Mouse (Mus musculus): Measurements from ENCODE around the gene Hoxb8. TPM values are rescaled to one million over a fixed set of nuclear protein-coding genes. Genes with fewer than 3 reads are reported as not detected.

Hoxb8 gene
- polyA plus RNA-seq (2017; shearing (Covaris generic)), result not detected

DNA sequence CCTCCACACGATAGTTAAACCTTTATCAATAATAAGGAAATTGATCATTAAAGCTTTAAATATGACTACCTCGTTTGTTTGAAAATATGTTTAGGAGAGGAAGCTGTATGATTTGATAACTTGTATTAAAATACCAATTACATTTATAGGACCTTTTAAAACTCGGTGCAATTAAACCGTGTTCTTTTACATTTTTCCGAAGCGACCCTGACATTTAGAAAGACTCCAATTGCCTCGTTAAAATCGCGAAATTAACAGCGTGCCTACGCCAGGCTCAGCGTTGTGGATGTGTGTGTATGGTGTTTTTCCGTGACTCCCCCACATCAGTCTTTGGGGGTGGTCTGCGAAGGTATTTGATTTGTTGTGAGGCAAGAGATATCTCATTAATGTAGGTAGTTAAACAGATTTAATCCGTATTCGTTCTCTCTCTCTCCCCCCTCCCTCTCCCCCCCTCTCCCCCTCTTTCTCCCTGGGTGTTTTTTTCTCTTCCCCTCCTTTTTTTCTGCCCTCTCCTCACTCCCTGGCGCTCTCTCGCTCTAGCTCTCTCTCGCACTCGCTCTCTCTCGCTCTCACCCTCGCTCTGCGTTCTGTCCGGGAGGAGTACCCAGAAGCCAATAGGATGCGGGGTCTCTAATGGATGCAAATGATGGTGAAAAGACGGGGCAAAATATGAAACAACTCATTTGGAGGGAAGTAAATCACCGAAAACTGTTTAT lies at the start of gene Hoxb8:
Gene Hoxb8 (plus strand): TSS at position 51 of the 716 bp plus-strand sequence.
- ATAC-seq, result no peak

DNA sequence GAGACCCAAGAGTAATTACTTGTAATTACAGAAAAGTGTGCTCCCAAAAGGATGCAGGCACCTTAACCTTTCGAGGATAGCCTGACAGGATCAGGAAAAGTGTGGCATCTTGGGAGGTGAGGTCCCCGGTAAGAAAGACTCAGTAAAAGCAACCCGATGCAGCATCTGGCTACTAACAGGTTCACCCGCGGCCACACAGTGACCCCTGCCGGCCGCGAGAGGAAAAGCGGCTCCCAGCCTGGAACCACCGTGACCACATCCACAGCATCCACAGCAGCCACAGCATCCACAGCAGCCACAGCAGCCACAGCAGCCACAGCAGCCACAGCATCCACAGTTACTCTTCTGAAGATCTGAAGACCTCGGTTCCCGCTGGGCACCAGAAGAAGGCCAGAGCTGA lies 46.8 kb upstream of the Hoxb8 start:
- peak; percentile 63 for ATAC-seq

DNA sequence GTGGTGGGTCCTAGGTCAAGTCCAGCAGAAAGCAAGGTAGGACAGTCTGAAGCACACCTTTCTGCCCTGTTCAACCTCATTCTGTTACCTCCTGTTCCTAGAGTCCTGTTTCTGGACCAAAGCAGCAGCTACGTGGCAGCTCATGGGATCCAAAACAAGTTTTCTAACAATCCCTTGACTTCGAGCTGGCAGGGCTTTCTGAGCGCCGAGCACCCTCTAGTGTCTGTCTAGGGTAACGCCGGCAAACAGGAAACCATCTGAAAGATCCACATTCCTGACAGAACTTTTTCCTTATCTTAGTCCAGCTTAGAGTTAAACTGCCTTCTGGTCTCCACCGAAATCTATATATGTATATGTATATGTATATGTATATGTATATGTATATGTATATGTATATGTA lies 41.5 kb upstream of the Hoxb8 start:
- no peak for ATAC-seq

DNA sequence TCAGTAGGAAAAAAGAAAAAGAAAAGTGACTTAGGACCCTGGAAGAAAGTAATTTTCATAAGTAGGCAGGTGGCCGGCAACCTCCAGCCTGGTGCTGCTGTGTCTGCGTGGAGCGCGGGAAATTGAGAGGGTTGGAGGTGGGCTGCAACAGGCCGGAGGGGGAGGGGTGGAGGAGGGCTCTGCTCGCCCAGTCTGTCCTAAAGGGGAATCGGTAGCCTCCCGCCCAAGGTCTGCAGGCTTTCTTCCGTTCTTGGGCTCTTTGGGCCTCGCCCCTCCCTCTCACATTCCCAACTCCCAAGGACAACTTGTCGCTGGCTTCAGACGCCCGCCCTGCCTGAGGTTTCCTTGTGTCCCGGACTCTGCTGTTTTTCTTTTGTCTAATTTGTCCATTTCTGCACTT lies 30.8 kb upstream of the Hoxb8 start:
- no peak for ATAC-seq

DNA sequence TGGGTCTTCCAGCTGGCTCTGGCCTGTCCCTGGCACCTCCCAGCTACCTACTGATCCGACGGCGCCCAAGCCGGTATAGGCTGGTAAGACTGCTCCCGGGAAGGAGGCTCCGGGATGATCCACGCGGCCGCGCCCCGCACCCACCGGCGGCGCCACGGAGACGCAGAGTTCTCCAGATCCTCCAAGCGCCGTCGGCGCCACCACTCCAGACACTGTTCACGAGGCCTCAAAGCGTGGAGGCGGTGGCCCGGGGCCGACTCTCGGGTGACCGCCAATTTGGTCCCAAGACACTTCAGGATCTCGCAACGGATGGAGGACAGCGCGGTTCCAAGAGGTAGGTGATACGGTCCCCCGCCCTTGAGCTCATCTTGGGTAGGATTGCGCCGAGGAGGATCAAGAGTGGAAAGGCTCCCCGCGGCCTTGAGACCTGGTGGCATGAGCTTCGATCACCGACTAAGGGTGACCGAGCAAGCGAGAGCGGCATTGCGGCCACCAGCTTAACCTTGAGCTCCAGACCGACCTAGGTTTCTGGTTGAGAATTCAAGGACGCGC lies 30.1 kb upstream of the Hoxb8 start:
- ATAC-seq, result no peak

DNA sequence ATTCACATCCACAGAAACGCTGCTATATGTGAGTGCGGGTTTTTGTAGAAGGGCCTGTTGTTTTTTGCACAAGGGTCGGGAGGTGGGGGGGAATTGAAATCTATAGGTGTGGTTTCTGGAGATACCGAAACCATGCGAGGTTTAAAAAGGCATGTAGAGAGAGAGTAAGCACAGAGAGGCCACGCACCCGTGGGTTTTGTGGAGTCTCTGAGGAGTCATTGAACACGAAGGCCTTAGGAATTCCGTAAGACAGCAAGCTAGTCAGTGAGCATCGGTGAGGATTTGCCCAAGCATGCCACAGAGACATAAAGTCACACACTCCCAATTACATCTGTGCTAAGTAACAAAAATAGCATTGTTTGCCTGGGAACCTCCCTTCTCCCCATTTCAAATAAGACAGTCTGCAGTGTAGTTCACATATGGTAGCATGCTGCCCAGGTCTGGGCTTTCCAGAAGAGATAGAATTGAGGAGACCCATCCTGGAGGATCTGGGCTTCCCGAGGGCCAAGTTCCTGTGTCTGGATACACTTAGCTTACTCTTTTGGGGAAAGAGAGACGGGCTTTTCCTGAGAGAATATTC lies 29.1 kb upstream of the Hoxb8 start:
- ATAC-seq, result no peak

DNA sequence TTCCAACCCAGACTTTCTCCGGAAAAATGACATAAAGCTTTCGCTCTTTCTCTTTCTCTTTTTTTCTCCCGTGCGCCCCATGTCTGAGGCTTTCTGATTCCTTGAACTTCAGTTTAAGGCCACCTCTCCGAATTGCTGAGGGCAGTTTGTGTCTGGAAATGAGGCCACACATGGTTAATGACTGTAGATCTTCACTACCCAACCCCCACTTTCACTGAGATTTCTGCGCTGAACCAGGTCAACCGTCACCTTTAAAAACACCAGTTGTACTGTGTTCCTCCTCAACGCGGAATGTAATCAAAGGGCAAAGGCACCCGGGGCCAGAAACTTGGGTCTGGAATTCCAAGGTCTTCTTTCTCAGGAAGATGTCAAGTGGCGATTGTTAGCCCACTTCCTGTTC lies 27.5 kb upstream of the Hoxb8 start:
- ATAC-seq, result no peak

DNA sequence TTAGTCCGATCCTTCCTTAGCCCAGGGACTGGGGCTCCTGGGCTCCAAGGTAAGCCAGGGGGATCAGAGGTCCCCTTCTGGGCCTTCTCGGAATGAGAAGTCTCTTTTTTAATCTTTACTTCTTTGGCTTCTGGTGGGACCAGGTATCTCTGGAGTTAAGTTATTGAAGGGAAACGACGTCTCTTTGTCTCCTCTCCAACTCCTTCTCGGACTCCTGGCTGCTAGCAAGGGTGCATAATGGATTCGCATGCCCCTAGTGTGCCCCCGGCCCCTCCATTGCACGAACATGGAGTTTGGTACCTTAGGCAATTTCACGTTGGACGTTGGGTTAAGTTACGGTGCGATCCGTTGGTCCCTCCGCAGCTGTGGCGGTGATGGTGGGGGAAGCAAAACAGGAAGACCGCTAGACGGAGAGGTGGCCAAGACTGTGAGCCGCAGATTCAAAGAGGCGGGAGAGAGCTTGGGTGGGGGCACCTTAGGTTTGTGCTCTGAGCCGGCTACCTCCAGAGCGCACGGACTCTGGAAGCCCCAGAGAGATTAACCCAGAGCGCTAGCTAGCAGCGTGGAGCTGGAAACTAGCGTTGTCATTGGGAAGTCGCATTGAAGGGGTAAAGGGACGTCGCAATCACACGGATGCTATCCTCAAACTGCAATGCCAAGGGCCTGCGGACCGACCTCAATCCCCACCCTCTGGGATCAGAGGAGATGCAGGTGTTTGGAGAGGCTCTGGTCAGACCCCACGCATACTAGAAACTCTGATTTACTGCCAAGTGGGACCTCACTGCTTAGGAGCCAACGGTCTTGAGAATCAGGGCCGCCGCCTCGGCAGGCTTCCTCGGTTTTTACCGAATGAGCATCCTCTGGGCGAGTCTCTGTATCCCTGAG lies 26.4 kb upstream of the Hoxb8 start:
- no peak for ATAC-seq

DNA sequence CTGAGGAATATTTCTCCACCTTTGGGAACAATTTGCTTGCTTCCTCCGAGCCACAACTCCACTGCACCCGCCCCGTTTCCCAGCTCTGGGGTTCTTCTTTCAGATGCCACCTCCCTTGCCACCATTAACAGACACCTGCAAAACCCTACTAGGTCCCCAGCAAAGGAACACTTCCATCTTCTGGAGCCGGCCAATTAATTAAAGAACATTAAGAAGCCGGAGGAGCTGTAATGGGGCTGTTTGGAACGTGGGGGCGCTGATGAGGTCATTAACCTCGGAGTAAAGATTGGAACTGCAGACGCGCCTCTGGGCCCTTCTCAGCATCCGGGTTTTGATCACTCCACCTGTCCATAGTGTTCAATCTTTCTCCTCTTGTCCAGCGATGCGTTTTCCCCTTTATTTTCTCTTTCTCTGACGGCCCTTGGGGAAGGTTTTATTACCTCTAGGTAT lies 25.7 kb upstream of the Hoxb8 start:
- ATAC-seq, result no peak

DNA sequence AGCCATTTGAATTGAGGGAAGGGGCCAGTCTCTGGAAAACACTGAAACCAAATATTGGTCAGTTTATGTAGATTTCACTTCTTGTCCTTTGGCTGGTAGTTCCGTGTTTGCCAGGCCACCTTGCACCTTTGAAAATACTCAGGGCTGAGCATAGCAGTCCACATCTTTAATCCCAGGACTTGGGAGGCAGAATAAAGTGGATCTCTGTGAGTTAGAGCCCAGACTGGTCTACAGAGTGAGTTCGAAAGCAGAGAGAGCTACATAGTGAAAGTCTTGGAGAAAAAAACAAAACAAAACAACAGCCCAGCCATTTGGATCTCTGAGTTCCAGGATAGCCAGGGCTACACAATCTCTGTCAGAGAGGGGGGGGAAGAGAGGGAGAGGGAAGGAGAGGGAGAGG lies 24.6 kb upstream of the Hoxb8 start:
- ATAC-seq, result no peak

DNA sequence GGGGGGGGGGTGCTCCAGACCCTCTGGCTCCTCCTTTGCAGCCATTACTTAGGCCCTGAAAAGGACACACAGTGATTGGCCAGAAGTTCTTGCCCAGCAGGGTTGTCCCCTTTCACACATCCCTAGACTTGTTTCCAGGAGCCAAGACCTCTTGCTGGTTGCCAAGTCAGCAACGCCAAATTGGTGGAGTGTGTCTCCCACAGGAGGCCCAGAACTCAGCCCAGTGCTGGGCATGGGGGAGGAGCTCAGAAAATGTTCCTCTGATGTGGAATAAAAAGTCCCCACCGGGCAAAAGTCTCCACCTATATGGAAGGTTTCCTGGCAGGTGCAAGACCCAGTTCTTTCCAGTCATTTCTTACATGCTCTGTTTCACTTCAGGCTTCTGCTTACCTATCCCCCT lies 22.7 kb upstream of the Hoxb8 start:
- no peak for ATAC-seq

DNA sequence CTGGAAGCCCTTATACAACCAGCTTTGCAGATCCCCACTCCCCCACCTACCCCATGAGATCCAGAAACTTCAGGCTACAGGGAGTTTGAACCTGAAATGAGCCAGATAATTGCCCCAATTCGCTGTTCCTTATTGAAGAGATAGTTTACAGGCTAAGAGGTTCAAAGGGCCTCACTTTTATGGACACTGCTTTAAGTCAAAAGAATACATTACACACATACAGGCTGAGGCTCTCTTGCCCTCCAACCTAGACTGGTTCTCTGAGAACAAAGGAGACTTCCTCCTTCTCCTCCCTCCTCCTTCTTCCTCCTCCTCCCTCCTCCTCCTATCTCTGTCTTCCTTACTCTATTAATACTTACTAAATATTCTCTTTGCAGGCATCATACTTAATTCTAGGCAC lies 22.2 kb upstream of the Hoxb8 start:
- no peak for ATAC-seq

DNA sequence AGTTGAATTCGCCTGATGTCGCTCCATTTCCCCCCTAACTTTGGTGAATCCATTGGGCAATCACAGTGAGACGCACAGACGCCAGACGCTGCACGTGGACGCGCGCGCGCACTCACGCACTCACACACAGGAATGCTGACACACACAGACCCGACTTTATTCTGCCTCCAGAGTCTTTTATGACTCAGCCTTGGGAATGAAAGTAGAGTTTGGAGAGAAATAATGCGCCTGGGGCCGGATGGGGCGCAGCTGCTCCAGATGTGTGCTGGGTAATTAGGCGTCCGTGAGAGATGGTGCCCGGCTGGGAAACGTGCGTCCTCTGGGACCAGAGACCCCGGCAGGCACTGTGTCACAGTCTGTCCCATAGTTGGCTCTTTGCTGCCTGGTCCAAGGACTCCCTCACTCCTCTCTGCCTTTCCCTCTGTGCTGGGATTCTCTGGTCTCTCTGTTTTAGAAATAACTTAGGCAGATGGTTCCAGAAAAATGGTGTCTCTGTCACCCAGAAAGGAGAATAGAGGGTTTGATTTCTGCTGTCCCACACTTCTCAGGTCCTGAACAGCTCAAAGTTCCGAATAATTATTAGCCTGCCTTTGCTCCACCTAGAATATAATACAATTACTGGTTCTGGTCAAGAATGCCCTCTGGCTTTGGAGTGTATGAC lies 21.3 kb upstream of the Hoxb8 start:
- ATAC-seq, result no peak

DNA sequence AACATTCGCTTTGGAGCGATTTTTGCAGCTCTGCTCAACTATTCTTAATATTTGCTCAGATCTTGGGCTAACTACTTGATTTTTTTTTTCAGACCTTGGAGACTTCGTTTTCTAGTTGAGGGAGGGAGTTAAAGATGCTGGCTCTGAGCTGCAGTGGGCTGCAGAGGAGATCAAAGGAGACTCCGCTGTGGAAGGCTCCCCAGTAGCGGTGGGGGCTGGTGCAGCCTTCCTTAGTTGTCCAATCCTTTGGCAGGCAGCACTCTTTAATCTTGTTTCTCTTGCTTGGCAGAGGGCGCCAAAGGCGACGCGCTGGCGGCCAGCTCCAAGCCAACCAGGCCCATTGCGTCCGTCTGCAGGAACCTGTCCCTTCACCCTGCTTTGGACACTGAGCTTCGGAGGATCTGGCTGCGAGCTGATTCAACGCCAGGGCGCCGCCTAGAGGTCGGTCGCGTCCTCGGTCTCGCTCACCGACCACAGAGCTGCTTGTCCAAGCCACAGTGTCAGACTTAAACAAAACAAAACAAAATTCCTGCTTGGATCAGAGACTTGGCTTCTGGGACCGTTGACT lies 20.3 kb upstream of the Hoxb8 start:
- ATAC-seq, result no peak

DNA sequence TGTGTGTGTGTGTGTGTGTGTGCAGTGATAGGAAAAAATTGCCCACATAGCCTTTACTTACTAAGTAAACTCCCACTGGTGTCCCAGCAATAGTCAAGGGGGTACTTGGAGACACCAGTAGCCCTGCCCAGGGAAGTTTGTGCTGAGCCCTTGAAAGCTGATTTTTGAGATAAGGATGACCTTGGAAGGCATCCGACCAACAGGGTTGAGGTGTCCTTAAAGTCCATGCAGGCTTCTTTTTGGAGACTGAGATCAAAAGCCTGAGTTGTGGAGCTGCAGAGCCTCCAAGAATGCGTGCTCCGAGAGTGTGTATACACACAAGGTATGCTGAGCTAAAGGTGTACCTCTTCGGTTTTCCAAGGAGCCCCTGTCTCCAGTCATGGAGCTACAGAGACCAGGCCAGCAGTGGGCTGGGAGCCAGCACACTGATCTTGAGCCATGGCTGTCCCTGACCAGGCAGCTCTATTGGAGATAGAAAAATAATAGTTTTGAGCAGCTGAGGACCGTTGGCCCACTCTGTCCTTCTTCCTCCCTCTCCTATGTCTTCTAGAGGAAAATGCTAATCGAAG lies 19.4 kb upstream of the Hoxb8 start:
- no peak for ATAC-seq

DNA sequence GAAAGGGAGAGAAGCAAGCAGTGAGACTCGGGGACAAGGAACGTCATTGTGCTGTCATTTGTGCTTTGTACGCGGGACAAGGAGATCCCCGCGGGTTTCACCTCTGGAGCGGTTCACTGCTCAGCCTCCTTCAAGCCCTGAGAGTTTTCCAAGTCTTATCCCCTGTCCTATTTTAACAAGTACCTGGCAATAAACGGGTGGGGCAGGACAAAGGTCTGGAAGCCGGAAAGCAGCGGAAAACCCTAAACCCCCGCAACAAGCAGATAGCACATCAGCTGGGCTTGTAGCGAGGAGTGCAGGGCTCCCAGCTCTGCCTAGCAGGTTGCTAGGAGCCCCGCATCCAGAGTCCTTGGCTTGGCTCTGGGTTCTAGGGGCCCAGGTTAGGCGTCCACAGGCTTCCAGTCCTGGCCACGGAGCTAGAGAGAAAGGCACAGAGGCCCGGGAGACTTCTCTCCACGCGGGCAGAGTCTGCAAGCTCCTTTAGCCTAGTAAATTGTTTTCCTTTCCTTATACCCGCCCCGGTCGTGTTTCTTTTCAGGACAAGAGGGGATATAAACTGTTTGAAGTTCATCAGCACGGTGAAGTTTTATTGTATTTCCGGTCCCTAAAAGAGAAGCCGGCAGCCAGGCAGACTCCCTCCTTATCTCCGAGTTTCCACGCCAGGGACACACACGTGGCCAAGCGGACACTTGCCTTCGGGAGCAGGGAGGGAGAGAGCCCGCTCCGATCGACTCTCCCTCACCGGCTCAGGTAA lies 17.9 kb upstream of the Hoxb8 start:
- ATAC-seq, result no peak

DNA sequence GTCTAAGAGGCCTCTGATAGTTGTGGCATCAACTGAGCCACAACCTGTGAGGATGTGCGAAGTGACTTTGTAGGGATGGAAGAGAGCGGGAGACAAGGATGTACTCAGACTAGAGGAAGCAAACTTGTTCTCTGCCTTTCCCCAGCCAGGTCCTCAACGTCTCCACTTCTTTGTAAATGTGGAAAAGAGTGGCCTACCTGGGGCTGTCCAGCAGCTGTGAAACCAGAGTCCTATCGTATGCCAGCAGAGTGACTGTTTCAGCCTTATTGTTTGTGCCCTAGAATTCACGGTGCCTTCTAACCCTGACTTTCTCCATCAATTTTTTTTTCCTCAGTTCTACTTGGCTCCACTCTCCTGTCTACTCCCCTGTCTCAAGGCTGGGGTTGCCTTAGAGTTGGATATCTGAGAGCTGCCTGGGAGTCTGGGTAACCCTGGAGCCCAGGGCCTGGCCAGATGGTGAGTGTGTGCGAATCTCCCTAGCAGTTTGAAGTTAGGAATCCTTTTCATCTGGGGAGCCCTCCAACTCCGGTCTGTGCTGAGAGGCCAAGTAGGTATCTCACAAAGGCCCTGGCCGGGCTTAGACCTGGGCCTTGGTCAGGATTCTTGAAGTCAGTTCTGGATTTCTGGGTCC lies 17.2 kb upstream of the Hoxb8 start:
- no peak for ATAC-seq

DNA sequence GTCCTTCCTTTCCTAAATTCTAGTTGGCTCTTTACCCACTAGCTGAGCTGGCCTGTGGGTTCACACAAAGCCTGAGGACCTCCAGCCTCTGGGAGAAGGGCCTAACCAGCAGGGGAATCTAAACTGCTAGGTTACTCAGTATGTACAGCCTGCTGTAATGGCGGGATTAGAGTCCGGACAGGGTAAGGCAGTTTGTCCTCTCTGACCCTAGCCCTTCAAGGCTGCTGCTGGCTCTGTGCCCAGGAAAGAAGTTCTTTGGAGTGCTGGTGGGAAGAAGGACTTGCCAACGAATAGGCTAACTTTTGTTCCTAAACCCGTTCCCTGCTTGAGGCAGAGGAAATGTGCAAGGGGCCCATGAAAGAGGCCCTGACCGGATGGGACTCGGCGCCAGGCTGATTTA lies 15.8 kb upstream of the Hoxb8 start:
- no peak for ATAC-seq

DNA sequence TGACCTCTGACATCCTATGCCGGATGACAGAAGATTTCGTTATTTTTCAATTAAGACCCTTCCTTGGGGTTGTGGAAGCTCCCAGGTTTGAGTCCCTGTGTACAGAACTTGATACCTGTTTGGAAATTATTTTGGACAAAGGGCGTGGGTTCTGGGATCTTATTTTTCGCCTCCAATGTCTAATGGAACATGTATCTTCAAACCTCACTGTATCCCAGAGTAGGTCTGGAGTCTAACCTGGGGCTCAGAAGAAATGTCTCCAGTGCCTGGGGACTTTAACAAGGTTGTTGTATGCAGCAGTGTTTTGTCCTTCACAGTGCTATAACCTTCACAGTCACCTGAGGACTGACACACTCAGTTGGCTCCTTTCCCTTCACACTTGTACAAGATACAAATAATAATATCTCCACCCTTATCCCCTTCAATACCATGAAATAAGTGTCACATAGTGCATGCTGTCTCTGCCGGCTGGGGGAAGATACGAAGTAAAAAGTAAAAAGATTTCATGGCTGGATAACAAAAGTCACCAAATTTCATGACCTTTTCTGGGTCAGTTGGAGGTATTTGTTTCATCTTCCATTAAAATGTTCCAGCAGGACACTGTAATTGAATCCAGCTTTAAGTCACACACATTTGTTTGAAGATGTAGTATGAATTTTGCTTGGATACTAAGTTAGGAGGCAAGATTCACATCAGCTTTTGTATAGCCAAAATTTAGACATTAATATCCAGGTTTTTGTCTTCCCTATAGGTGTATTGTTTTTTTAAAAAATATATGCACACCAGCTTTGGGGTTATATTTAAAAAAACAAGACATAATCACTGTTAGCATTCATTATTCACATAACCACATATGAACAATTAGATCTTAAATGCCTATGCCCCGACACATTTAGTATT lies 14.4 kb upstream of the Hoxb8 start:
- no peak for ATAC-seq
